Mouse (Mus musculus): ENCODE measurements at regions not wholly inside any gene's neighbourhood (a gene's known extent, or its start where the extent isn't known, plus 50 kb on each side); places are given as distances from the start of the nearest gene placed in this dataset.

DNA sequence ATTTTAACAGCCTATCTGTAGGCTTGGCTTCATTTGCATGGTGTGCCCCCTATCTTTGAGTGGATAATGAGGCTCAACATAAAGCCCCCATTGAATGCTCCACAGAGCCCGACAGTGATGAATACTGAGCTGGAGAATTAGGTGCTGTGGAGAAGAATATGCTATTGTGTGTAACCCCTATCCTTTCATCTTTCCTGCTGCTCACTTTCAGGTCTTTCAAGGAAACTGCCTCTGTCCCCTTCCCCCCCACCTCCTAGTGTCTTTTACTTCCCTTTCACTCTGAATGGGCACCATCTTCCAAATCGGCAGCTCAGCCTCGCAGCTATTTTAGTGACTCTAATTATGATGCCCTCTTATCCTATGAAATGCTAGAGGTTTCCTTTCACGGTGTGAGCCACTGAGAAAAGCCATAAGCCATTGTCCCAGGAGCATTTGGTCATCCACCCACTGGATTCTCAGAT lies 549.8 kb upstream of the Btbd3 start:
- DNase-seq (ENCODE audit: low spot score) = no peak

DNA sequence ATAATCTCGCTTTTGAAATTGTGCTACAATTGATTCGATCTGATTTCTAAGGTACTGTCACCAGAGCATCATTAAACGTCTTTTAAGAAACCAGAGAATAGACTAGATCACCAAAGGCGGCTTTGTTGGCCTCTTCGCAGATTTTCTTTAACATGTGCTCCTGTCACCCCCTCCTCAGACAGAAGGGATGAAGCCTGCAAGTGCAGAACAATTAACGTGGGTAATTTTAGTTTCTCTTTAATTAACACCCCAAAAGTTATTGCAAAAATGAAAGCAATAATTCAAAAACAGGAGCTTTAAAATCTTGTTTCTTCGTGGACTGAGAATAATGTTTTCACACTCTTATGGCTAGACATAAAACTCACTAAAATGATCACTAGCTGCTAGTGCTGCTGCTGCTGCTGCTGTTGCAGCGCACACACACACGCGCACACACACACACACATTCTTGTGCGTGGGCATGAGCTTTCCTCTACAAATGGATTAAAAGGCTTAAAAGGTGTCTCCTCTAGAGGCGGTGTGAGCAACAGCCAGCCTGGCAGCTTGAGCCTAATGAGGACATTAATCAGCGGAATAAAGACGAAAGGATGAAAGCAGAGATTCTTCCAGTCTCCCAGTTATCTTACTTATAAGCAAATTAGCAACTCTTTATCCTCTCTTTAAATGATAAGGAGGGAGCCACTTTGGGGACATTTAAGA lies 550.5 kb upstream of the Btbd3 start:
- DNase-seq (ENCODE audit: low spot score) = no peak

DNA sequence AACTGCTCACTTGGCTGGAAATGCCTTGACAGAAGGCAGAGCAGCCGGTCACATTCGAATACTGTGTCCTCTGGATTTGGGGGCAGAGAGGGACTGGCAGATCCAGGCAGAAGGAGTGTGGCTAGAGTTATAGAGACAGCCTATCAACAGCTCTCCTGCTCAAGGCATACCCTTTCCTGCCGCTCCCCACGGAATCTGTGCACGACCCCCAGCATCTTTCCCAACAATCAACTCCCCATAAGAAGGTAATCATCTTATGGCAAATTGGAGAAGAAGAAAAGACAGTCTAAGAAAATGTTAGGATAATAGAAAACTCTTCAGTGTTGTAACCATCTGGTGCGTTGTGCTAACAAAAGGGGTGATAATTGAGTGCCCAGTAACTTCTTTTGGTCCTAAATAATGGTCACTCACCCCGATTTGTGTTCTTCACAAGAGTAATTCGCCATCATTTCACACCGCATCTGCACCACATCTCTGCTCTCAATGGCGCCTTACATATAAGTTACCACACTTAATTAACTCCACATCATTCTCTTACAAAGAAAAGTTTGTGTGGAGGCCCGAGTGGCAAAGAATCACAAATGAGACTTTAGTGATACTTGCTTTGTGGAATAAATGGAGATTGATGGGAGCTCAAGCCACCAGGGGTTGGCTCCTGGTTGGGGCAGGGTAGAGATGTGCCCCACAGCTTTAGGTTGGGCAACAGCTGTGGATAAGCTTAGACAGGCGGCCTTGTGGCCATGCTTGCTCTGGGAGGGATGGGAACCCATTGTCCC lies 551.2 kb upstream of the Btbd3 start:
- DNase-seq (ENCODE audit: low spot score) = no peak

DNA sequence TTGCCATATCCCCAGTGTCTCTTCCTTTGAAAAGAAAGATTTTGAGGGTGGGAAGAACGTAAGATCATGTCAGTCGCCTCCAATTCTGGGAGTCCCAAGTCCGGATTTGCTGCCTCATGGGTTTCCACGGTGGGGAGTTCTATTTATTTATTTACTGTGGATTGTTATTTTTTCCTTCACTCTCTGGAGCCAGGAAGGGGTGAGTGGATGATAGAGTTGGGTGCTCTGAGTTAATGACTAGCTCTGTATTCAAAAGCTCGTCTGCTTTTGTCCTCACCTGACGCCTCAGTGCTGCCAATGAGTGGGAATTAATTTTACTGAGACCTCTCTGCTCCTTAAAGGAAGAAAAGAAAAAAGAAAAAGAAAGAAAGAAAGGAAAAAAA lies 551.8 kb upstream of the Btbd3 start:
- no peak for DNase-seq (ENCODE audit: low spot score)

DNA sequence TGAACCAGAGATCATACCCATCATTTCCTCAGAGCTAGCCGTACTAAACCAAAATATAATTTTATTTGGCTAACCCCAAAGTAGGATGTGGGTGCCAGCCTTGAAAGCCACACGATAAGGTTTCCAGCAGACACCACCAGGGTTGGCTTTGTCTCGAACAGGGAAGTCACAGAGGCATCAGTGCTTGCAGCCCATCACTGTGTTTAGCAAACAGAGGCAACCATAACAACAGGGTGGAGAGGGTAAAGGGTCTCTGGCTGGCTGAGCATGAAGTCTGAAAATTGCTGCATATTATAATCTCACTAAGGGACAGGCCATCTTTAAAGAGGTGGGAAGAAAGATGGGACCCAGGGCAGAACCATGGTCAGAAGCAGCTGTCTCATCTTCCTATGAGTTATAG lies 552.3 kb upstream of the Btbd3 start:
- no peak for DNase-seq (ENCODE audit: low spot score)

DNA sequence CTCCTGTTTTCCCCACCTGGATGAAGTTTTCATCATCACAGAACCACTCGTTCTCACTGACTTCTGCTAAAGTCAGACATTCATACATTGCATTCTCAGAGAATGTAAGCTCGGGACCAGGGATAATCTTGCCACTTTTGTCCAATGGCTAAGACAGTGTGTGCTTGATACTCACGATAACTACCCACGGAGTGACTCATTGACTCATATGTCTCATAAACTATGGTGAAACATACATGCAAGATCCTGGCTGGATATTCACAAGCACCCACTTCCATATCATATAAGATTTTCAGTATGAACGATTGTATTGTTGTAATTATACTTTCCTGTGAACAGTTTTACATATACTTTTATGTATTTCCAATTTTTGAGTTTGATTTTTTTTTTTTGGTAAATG lies 560.5 kb upstream of the Btbd3 start:
- DNase-seq (ENCODE audit: low spot score) = no peak

DNA sequence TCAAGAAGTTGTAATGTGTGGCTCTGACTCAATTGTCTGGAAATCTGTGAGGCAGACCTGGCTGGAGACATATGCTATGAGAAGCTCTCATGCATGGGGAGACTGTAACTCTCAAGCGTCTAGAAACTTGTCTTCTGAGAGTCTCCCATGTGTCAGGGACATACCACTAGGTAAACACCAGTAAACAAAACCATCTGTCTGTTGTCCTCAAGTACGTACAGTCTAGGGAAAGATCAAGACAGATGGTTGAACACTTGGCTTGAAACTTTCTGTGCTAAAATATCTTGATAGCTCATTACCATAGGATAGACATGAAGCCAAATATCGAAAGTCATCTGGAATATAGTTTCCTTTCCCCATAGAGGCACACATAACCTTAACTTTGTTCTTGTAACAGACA lies 562.3 kb upstream of the Btbd3 start:
- DNase-seq (ENCODE audit: low spot score) = no peak

DNA sequence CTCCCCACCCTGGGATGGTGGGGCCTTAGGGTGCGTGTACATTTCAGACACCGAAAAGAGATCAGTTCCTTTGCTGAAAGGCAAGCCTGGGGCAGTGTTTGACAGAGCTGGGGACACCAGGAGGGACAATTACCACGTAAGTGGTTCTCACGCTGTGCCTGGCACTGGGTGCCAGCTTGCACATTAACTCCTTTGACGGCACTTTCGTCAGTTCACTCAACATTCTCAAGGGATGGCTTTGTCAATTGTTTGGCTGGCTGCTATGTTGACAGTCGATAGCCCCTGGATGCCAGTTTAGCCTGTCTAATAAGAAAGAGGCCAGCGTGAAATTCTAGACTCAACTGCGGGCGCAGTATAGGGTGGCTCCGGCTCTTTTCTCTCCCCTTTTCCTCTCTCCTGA lies 569.2 kb upstream of the Btbd3 start:
- no peak for DNase-seq (ENCODE audit: low spot score)

DNA sequence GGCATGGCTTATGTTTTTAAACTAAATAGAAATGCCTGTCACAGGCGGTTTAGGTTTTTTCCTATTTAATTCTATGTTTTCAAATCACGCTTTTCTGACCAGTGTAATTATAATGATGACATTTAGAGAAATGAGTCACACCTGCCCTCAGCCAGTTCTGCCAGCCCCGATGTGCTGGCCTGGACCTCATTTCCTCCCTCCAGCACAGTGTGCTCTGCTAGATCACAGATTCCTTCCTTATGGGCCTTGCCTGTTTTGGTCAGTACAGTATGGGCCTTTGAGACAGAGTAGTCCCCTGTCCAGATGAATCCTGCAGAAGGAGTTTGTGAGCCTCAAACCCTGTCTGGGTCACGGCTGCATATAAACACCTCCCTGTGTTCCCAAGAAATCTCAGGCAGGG lies 569.6 kb upstream of the Btbd3 start:
- DNase-seq (ENCODE audit: low spot score) = no peak

DNA sequence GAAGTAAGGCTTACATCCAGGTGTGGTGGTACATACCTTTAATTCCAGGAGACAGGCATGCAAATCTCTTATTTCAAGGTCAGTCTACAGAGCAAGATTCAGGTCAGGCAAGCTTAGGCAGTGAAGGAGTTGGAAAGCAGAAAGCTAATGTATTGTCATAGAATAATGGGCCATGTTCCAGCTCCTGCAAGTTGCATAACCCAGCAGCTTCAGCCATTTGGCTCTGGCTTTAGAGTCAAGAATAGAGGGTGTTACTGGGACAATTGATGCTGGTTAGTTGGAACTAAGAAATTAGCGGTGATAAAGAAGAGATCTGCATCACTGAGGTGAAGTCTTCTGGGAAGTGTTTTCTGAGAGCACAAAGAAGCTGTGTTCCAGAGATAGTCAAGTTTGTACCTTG lies 565.3 kb upstream of the Jag1 start:
- no peak for DNase-seq (ENCODE audit: low spot score)

DNA sequence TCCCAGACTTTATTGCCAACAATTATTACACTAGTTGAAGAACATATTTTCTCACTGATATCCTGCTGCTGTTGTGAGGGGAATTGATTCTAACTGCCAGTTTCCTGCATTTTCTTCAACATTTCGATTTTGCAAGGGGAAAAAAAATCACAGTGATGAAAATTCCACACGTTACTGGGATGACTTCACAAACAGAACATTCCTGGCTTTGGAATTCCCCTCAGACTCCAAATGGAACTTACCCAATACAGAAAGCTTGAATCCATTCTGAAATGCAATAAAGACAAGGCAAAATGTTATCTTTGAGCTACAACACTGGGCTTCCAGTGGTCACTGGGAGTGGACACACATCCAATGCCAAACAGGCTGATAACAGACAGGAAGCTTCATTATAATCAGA lies 546.7 kb upstream of the Jag1 start:
- peak; percentile 71 for DNase-seq (ENCODE audit: low spot score)

DNA sequence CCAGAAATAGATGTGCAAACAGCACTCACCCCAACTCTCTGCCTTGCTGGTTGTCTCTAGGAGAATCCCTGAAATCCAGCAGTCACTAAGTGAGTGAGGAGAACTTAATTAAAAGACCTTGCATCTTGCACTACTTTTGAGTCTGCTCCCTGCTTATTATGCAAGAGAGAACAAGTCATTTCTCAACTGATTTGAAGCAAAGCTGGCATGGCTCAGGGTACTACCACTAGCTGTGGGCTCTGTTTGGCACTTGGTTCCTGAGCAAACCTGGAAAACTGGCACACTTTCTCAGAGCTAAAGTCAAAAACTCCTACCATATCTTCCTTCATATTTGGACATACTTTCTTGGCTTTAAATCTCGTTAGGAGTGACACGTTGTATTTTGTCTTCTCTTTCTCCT lies 545.8 kb upstream of the Jag1 start:
- DNase-seq (ENCODE audit: low spot score) = no peak

DNA sequence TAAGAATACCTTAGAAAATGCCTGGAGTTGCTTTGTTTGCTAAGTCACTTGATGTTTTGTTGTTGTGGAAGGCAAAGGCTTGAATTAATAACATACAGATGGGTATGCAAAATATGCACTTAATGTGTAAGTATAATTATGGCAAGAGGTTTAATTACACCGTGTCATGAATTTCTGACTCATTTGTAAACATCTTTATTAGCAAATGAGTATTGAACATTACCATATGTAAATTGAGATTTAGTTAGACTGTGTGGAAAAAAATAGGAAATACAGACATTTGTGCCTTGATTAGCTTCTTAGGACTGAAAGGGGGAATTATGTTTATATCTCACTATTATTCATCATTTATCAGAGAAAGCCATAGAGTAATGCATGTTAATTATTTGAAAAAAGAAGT lies 544.0 kb upstream of the Jag1 start:
- no peak for DNase-seq (ENCODE audit: low spot score)

DNA sequence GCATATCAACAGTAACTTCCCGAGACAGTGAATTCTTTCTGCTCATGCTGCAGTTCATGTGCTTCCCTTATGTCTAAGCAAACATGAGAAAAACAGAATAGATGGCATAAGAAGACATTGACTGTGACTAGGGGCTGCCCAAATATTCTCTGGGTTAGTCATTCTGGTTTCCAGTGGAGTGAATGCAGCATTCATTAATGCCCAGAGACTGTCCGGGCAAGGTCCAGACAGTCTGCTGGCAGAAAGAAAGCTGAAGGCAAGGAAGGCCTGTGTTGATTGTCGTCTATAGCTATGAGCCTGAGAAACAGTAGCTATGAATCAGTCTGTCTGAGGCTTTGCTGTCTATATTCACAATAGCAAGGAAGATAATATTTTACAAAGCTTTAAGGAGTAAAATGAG lies 537.9 kb upstream of the Jag1 start:
- DNase-seq (ENCODE audit: low spot score) = no peak

DNA sequence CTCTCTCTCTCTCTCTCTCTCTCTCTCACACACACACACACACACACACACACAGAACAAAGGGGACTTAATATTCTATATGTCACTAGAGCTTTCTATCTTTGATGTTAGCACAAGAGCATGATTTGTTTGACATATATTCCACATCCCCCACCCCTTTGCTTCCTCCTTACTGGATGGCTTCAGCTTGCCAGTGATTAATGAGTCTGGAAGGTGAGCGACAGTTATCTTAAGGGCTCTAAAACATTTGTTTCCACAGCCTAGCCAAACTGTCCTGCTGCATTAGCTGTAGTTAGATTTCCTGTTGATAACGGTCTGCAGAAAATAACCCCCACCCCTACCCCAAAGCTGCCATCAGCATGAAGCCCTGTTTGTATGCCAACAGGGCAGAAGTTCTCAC lies 527.7 kb upstream of the Jag1 start:
- DNase-seq (ENCODE audit: low spot score) = no peak

DNA sequence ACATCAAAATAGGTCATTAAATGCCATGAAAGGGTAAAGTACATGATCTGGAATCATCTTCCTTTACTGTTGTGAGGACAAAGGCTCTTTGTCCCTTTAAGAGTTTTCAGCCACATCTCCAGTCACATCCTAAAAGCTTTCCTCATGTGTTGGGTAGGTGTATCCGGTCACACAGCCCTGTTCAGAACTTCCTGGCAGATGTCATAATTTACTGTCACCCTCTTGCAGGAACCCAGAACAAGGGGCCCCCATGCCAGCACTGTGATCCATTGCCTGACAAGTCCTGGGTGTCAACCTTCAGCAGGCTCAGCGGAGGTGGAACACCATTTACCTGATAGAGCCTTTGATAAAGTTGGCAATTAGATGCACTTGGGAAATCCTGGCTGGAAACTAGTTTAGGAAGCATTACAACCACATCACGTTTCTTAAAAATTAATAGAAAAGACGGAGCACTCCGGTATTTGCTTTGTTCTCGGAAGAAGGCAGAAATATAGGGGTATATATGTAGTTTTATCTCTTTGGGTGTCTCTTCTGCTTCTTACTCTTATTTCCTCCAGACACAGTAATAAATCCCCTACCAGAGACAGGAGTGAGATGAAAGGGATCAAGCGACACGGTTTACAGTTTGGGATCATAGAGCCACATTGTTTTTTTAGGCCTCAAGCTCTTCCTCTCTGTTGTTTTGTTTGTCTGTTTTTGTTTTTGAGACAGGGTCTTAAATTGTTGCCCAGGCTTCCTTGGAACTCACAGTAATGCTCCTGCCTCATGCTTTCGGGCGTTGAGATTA lies 527.0 kb upstream of the Jag1 start:
- DNase-seq (ENCODE audit: low spot score) = no peak

DNA sequence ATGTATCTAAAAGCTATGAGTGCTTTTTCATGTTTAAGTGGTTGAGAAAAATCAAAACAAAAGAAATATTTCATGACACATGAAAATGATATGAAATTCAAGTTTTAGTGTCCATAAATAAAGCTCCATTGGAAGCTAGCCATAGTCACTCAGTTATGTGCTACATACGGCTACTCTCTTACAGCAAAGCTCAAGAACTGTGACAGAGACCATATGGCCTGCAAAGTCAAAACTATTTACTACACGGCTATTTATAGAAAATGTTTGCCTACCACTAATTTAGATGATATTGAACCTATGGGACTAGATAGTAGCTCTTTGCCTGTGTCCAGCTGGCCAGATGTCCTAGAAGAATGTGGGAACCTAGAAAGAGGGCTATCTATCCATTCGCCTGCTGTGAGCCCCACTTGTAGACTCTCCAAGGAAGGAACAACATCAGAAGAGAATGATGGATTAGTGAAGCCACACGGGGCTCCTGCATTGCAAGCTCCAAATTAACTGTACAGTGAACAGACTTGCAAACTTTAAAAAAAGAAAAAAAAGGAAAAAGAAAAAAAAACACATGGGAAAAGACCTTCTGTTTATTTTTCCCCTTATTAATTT lies 518.7 kb upstream of the Jag1 start:
- no peak for DNase-seq (ENCODE audit: low spot score)

DNA sequence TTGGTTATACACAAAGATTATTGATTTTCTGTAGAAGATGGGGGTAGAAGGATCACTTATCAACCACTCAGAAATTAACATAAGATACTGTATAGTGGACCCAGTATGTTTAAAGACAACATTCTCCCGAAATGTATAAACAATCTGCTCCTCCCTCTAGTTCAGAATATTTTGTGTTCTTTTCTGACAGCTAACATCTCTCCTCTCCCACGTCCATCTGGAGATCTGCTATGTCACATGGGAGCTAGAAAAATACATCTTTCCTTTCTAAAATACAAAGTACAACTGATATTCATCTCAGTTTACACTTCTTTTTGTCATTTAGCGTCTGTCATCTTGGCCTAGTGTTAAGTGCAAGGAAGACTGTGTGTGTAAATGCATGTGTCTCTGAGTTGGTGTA lies 500.2 kb upstream of the Jag1 start:
- no peak for DNase-seq (ENCODE audit: low spot score)

DNA sequence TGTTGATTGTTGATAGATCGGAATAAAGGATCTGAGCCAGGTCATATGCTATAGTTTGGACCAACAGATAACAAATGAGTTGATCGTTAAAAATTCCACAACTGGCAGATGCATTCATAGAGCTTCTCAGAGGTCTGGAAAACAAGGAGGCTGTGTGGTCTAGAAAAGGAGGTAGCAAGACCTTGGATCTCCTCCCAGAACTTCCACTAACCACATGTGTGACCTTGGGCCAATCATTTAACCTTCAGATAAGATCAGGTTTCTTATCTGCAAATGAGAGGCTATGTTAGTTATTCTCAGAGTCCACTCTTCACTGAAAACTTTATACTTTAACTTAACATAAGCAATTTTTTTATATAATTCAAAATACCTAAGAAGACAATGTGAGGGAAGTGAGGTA lies 497.3 kb upstream of the Jag1 start:
- DNase-seq (ENCODE audit: low spot score) = no peak

DNA sequence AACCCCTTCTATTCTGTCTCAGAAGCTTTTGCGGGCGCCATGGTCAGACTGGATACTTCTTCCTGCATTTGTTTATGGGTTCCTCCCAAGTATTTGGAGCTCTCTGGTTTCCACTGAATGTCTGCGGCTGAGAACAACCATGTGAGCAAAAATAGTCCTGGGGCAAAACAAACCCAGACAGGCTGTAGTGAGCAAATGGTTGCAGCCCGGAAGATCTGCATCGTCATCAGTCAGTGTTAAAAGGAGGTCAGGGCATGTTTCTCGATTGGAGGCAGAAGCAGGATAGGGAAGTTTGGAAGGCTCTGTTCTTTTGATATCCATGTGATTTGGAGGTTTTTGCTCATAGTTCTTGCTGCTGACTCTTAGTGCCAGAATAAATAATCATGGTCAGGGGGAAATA lies 492.1 kb upstream of the Jag1 start:
- no peak for DNase-seq (ENCODE audit: low spot score)

DNA sequence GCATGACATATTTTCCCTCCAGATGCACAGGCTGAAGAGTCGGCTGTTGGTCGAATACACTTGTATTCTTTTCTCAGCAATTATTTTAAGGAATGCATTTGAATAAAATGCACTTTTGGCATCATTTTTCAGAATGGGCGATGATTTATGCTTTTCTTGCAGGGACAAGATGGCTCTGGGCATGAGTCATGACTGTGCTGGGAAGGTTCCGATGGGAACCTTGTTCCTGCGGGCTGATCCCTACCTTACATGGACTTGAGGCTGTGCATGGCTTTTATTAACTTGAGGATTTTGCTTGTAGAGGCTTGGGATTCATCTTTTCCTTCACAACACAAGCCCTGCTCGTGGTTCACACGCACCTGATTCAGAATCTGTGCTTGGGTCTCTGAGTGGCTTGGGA lies 481.7 kb upstream of the Jag1 start:
- DNase-seq (ENCODE audit: low spot score) = no peak

DNA sequence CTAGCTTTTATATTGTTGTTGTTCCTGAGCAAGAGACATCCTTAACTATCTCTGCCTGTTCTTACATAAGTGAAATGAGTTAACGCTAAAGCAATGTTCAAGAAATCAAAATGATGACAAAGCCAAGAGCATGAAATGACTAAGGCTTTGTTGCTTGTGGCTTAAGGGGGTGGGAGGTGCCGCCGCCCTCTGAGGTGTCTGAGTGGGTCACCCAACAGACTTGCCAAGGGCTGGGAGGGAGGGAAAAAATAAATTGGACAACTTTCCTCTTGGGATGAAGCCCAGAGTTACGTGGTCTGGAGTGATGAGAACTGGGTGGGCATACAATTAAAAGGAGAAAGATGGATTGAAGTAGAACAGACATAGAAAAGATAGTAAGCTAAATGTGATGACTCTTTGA lies 478.1 kb upstream of the Jag1 start:
- DNase-seq (ENCODE audit: low spot score) = peak; percentile 37
